Mouse (Mus musculus) layer of hippocampus, postnatal 25 days (tissue): ENCODE data around the gene Shisal2a. TPM values are rescaled to one million over a fixed set of nuclear protein-coding genes. Genes with fewer than 3 reads are reported as not detected.

Experiments
- DNase-seq, 2 experiments: peaks; one replicate each; pipeline ENCODE4 v3.0.0; 2022; ENCODE audit warnings: mixed read lengths in 2 of 2, low spot score in 1 of 2; ENCODE audit errors: extremely low spot score in 1 of 2
- total RNA-seq, 2 experiments: library from RNA; stranded (reverse); gene quantifications; 2 replicates each; pipeline ENCODE4 v1.2.3; 2021

Gene Shisal2a
- total RNA-seq, 2 experiments from 2014 or later = not detected

DNA sequence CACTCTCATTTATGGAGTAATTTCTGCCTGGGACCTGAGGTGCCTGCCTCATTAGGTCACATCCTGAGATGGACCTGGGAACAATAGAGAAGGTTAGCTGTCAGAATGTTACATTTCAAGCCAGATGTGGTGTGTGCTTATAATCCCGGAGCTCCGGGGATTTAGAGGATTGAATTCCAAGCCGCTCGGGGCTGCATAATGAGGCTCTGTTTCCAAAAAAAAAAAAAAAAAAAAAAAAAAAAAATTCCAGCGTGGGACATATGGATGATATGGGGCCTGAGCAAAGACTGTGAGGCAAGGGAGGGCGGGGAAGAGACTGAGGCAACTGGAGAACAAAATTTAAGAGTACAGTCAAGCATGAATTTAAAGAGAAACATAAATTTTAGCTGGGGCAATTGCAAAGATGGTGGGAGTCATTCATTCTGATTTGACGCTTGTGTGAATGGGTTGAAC, 38.5 kb downstream of the Shisal2a start:
- DNase-seq = no peak

DNA sequence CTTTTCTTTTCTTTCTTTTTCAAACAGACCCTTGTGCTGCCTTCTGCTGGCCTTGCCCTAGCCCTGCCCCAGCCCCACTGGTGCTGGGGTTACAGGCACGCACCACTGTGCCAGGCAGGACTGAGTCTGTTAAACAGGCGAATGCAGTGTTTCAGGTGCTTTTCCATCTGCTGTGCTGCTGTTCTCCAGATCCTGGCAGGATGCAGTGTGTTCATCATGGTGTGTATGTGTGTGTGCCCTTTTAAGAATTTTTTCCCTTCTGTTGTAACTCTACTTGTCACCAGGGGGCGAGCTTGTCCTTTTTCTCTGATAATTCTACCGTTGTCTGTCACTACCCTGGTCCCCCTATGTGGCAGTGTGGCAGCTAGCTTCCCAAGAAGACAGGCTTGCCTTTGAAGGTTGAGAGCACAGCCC, 43.9 kb downstream of the Shisal2a start:
- DNase-seq = peak; percentile 40 to 75

DNA sequence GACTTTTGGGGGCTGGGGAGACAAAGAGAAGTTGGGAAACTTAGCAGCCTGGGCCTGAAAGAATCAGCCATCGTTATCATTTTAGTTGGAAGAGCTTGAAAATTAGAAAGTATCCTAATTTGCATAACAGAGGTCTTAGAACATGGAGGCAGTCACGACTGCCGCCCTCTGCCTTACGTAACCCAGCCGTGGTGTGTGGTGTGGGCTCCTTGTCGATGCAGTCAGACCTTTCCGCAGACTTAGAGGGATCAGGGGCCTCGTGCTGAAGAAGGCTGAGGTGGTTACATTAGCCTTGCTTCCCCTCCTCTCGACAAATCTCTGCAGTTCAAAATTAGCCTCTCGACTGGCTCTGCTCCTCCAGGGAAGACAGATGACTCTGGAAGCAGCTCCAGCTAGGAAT, 44.3 kb downstream of the Shisal2a start:
- DNase-seq = no peak

DNA sequence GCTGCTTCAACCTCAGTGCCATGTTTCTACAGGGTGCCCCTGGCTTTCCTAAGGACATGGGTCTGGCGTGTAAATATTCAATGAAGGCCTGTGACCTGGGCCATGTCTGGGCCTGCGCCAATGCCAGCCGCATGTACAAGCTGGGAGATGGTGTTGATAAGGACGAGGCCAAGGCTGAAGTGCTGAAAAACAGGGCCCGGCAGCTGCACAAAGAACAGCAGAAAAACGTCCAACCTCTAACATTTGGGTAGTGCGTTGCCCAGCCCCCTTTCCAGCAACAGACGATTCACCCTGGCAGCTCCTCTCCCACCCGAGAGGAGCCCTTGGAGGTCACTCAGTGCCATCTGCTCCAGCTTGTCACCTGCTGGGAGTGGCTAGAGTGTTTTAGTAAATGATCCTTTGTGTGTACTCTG, 44.8 kb downstream of the Shisal2a start:
- no peak for DNase-seq

DNA sequence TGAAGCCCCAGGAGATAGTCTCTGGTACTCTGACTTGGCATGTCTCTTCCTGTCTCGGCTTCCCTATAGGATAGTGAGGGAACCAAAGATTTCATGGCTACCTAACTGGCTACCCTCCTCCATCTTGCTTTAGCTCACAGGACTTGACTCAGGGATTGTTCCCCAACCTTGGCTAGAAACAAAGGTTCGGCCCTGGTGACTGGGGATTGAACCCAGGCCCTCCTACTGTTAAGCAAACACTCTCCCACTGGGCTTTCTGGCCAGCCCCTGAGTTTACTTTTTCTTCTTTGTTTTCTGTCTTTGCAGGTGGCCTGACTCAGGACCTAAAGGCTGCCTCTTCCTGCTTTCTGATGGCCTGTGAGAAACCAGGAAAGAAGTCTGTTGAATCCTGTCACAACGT, 45.3 kb downstream of the Shisal2a start:
- no peak for DNase-seq

DNA sequence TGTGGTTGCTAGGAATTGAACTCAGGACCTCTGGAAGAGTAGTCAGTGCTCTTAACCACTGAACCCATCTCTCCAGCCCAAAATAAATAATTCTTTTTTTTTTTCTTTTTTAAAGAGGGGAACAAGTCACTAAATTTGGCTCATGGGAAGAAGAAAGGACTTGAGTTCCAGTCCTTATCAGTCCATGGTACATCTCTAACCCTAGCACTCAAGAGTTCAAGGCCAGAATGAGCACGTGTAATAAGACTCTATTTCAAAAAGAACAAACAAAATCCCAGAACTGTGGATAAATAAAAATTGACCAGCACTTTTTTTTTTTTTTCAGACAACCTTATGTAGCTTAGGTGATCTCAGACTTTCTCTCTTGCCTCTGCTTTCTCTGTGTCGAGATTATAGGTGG, 46.4 kb downstream of the Shisal2a start:
- DNase-seq = no peak

DNA sequence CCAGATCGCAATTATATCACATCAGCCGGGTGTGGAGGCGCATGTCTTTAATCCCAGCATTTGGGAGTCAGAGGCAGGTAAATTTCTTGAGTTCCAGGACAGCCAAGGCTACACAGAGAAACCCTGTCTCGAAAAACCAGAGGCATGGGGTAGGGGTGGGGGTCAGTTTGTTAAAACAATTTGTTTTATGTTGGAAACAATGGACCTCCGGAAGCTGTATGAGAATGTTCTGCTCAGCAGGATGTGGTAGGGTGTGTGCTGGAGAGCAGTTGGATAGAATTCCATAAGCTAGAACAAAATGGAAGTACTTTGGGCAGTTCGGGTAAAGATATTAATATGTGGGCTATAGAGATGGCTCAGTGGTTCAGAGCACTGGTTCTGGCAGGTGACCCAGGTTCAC, 47.7 kb downstream of the Shisal2a start:
- no peak for DNase-seq

DNA sequence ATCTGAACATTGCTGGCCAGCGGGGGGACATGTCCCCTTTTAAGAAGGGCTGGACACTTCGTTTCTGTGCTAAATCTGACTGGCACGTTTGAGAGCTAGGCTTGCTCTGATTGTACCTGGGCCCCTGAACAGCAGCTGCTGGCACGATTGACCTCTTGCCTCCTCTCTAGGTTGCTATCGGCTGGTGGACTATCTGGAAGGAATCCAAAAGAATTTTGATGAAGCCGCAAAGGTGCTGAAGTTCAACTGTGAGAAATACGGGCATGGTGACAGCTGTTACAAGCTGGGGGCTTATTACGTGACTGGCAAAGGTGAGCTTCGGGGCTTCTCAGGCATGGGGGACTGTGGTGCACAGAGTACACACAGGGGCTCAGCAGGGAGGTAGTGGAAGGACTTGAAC, 51.1 kb downstream of the Shisal2a start:
- DNase-seq = no peak

DNA sequence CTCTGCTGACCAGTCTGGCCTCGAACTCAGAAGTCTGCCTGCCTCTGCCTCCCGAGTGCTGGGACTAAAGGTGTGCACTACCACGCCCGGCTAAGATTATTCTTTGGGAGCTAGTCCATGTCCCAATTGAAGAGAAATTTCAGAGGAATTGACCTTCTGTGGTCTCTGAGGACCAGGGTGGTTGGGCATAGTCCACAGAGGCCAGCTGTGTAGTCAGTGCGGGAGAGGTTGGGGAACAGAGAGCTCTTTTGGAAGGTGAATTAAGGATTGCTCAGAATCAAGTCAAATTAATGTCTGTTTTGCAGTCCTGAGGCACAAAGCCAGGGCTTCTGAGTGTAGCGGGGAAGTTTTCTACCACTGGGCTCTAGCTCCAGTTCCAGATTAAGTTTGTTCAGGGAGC, 53.3 kb downstream of the Shisal2a start:
- no peak for DNase-seq

DNA sequence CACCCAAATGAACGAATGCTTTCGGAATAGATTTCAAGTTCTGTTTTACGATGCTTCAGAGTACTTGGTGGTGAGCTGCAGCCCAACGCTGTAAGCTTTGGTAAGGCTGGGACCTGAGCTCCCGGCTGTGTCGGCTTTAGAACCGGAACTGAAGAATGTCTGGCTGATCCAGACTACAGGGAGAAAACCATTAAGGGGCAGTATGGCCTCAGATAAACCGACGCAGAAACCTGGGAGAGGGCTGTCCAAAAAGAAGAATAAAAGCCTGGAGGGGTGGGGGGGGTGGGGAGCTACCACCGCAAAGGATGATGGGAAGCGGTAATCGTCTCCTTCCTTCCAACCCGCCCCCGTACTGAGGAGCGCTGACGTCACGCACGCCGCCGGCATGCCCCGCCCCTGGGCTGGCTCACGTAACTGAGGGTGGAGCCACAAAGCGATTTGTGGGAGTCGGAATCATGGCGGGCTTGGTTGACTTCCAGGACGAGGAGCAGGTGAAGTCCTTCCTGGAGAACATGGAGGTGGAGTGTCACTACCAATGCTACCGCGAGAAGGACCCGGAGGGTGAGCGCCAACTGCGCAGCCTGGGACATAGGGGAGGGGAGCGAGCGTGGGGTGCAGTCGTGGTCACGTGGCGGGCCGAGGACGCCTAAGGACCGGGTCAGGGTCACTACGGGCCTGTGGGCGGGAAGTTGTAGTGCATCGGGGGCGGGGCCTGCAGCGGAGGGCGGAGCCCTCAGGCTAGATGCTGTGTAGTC, 55.2 kb downstream of the Shisal2a start, which contains the start of gene Coa7:
Gene Coa7, plus strand, starts transcription at position 411 of the 755 bp plus-strand sequence.
- DNase-seq = peak; percentile 94 to 95

DNA sequence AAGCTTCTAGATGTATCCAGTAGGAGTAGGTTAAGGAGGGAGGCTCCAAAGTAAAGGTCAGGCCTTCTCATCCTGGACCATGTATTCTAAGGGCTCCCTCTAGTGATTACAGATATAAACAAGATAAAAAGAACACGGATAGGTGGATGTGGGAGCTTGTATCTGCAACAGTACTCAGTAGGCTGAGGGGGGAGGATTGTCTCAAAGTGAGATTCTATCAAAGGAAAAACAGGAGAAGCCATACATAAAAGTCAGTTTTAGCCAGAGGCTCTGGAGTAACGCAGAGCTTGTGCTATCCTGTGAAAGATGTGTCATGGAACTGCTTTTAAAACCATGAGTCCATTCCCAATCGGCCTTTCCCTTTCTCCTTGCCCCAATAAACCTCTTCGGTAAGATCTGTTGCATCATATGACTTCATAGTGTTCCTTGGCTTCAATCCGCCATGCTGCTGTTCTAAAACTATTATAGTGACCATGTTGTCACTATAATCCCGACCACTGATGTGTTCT, 56.0 kb downstream of the Shisal2a start:
- DNase-seq = peak; percentile 11 to 18

DNA sequence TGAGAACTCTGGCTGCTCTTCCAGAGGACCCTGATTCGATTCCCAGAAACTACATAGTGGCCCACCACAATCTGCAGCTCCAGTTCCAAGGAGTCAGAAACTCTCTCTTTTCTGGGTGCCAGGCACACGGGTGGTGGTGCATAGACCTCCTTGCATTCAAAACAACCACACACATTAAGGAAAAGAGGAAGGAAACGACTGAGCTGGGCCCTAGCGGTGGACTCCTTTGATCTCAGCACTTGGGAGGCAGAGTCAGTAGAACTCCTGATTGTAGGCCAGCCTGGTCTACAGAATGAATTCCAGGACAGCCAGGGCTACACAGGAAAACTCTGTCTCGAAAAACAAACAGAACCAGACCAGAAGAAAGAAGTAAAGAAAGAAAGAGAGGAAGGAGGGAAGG, 59.6 kb downstream of the Shisal2a start:
- DNase-seq = no peak

DNA sequence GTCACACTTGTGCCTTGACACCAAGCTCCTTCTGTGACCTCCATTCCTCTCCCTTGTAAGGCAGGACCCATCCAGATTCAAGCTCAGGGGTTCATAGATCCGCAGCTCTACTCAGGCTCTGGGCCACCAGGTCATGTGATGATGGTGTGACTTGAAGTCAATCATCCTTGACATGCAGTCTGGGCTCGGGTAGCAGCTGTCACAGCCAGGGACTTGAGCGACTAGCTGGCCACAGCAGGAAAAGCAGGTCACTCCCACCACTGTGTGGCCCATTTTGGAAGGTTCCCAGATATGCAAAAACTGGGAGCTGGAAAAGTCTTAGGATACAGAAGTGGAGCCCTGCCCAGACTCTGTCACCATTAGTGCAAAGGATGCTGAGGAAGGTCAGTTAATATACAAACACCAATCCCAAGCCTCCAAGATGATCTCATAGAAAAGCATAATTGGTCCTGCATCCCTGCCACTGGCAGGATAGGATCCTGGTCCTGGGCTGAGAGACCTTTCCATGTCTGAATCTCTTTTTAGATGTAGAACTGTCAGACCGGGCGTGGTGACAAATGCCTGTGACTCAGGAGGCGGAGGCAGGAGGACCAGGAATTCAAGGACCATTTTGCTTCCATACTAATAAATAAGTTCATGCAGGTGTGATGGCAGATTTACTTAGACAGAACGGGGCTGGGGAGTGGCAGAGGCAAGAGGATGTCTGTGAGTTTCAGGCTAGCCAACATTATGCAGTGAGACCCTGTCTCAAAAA, 62.3 kb downstream of the Shisal2a start:
- DNase-seq = no peak

DNA sequence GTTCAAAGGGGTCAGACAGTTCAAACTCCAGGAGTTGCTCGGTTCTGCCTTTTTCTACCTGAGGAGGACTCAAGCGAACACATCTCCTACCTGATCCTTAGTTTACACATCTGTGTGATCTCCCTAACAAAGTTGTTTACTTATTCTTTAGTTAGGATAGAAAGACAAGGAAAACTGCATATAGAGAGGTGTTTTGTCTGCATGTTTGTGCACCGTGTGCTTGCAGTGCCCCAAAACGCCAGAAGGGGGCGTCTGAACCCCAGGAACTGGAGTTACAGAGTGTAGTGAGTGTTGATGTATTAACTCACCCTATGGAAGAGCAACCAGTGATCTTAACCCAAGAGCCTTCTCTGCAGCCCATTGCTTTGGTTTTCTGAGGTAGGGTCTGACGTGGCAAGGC, 63.4 kb downstream of the Shisal2a start:
- DNase-seq = no peak

DNA sequence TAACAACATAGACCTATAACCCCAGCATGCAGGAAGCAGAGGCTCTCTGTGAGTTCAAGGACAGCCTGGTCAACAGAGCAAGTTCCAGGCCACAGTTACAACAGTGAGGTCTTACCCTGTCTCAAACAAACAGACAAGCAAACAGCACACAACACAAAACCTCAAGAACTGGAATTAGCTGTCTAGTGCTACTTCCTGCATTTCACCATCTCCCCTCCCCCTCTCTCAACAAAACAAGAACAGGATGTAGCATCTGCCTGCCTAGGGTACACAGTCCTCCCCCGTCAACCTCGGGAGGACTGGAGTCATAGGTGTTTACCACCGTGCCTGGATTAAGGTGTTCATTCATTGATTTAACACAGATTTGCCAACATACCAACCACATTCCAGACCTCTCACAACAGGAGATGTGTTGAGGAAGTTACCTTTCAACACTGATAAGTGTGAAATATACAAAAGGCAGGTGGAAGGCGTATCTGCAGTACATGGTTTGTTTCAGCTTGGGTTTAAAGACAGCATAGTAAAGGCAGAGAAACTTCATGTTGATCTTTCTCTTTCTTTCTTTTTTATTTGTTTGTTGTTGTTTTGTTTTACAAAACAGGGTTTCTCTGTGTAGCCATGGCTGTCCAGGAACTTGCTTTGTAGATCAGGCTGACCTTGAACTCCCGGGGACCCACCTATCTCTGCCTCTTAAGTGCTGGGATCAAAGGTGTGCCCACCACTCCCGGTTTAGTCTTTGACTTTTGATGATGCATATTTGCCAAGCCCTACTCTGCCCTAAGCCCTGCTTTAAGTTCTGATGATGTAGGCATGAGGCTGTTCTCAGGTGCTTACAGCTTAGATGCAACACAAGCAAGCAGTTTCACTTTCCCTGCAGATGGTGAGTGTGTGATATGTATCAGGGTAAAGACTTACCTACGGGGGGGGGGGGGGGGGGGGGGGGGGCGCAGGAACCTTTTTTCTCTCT, 64.2 kb downstream of the Shisal2a start:
- DNase-seq = no peak

Other genes starting within 250 kb of the Shisal2a start
- gene Scp2, start 238.4 kb downstream of the Shisal2a start, total RNA-seq = 100 to 1,000 TPM in 1 of 2 experiments, 10 to 100 TPM in 1; 86.4 to 103 TPM
- 10 to 100 TPM; 16.7 to 18.5 TPM for gene Echdc2, start 217.9 kb downstream of the Shisal2a start, total RNA-seq
- not detected for gene Zyg11a, start 165.3 kb downstream of the Shisal2a start, total RNA-seq
- gene Zyg11b, start 82.3 kb downstream of the Shisal2a start, total RNA-seq = 100 to 1,000 TPM; 103 to 106 TPM
- 10 to 100 TPM; 26.2 to 26.4 TPM for gene Coa7, start 55.2 kb downstream of the Shisal2a start, total RNA-seq
- 1 to 10 TPM; 4.7 to 7.0 TPM for gene Gpx7, start 23.6 kb upstream of the Shisal2a start, total RNA-seq
- 10 to 100 TPM; 28.0 to 42.2 TPM for gene Tut4, start 76.1 kb upstream of the Shisal2a start, total RNA-seq
- 10 to 100 TPM; 29.4 to 30.3 TPM for gene Prpf38a, start 196.0 kb upstream of the Shisal2a start, total RNA-seq
- under 1 TPM in 1 of 2 experiments, not detected in 1; 0.10 TPM for gene Orc1, start 196.1 kb upstream of the Shisal2a start, total RNA-seq
- gene Cc2d1b, start 236.6 kb upstream of the Shisal2a start, total RNA-seq = 10 to 100 TPM; 24.2 to 35.8 TPM